Mouse (Mus musculus) brain, embryonic 14.5 days (tissue): ENCODE results near the gene Gpank1.

ENCODE experiments used
- CTCF ChIP-seq: fragments of 200-500 bp; IDR thresholded peaks from 2 replicates; pipeline ENCODE4 v1.5.1; 2012; ENCODE audit warnings: inconsistent platforms, mild to moderate bottlenecking, moderate library complexity, borderline replicate concordance; ENCODE audit not compliant: insufficient read depth, insufficient read length; ENCODE audit errors: extremely low read depth
- POLR2A ChIP-seq: fragments of 200-500 bp; IDR thresholded peaks from 2 replicates; pipeline ENCODE4 v1.6.1; 2012; ENCODE audit warnings: mild to moderate bottlenecking, inconsistent platforms, borderline replicate concordance; ENCODE audit not compliant: poor library complexity, insufficient read depth, insufficient read length, severe bottlenecking; ENCODE audit errors: extremely low read depth

- TF ChIP-seq POLR2A (no peak), CTCF (no peak)
These were observed 7.7 kb downstream of the Gpank1 start for GRCm38 (mm10) chr17:35128996-35129395.
